Mouse (Mus musculus): ENCODE results near the gene D430041D05Rik. TPM values are rescaled to one million over a fixed set of nuclear protein-coding genes. Genes with fewer than 3 reads are reported as not detected.

Gene D430041D05Rik
- polyA plus RNA-seq, 1 experiment from 2014 or later: 17.3 TPM

DNA sequence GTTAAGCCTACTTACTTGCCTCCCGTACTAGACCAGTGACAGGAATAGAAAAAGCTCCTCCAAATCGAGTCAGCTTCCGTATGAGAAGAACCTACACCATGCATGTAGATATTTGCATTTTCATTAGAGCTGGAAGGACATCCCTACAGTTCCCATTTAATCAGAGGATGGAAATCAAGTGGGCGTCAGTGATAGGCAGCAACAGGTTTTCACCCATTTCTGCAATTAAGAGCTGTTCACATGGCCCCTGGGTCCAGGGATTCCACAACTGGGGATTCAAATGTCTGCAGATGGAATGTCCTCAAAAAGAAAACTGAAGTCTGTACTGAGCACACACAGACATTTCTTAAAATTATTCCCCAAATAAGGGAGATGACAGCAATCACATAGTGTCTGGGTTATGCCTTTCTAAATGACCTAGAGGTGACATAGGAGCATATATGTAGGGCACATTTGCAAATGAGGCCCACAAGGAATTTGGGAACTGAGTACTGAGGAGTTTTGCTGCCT, 246.8 kb downstream of the D430041D05Rik start:
- no peak overlapping the region for H3K4me2 ChIP-seq (ENCODE audit: low read depth, low read length)
- no peaks in the 10 kb centered on the region for H3K27me3 ChIP-seq (ENCODE audit: control insufficient read depth, insufficient read depth, low read length)
- H3K27ac ChIP-seq (ENCODE audit: low read depth, low read length): no peak overlapping the region
- ATAC-seq (ENCODE audit: low read depth): no peak
- no peak overlapping the region for H3K9ac ChIP-seq (replicated peaks; ENCODE audit: low read depth, low read length)
- 0 out of 2 replicates have a peak, but pooled peaks cover 5% of the 10 kb centered on the region for H3K36me3 ChIP-seq (ENCODE audit: control insufficient read depth, insufficient read depth, low read length)
- H3K4me3 ChIP-seq (ENCODE audit: low read depth, low read length): no peak overlapping the region
- no peaks in the 10 kb centered on the region for H3K9me3 ChIP-seq (ENCODE audit: control insufficient read depth, low read length)
- WGBS: 90% methylated on average over 4 of the region's 4 CpGs
- H3K4me1 ChIP-seq (ENCODE audit: control insufficient read depth, insufficient read depth, low read length): no peaks in the 10 kb centered on the region

- H3K4me1 ChIP-seq (ENCODE audit: control insufficient read depth, insufficient read depth, low read length): no peaks in the 10 kb centered on the region
- 83% methylated on average over 7 of the region's 7 CpGs for WGBS
- H3K9me3 ChIP-seq (ENCODE audit: control insufficient read depth, low read length): no peaks in the 10 kb centered on the region
- 0 out of 2 replicates have a peak, but pooled peaks cover 5% of the 10 kb centered on the region for H3K36me3 ChIP-seq (ENCODE audit: control insufficient read depth, insufficient read depth, low read length)
- H3K27me3 ChIP-seq (ENCODE audit: control insufficient read depth, insufficient read depth, low read length): no peaks in the 10 kb centered on the region
- H3K4me3 ChIP-seq (ENCODE audit: low read depth, low read length): no peak overlapping the region
- H3K4me2 ChIP-seq (ENCODE audit: low read depth, low read length): no peak overlapping the region
- no peak for ATAC-seq (ENCODE audit: low read depth)
- H3K9ac ChIP-seq (replicated peaks; ENCODE audit: low read depth, low read length): no peak overlapping the region
- no peak overlapping the region for H3K27ac ChIP-seq (ENCODE audit: low read depth, low read length)
Measured at GRCm38 (mm10) chr2:104163418-104163817, 247.4 kb downstream of the D430041D05Rik start.

DNA sequence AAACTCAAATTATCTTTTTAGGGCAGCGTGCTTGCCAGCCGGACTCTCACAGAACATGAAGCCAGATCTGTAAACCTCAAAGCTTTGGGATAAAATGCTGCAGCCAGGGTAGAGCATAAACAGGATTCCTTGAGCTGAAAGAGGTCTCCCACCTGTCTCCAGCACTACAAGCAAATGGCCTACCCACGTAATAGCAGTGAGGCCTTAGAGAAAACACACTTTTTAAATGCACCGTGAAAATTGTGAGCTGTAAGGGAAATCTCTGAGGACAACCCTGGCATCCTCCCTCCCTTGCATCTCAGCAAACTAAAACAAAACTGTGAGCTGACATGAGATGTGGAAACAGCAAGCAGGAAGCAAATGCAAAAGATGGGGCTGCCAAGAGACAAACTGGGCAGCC, 253.0 kb downstream of the D430041D05Rik start:
- ATAC-seq (ENCODE audit: low read depth): no peak
- Histone ChIP-seq H3K27ac (ENCODE audit: low read depth, low read length) (no peak overlapping the region), H3K36me3 (ENCODE audit: control insufficient read depth, insufficient read depth, low read length) (no peaks in the 10 kb centered on the region; the same call in 1 of the 2 replicates), H3K27me3 (ENCODE audit: control insufficient read depth, insufficient read depth, low read length) (no peaks in the 10 kb centered on the region), H3K9me3 (ENCODE audit: control insufficient read depth, low read length) (no peaks in the 10 kb centered on the region), H3K9ac (replicated peaks; ENCODE audit: low read depth, low read length) (no peak overlapping the region), H3K4me3 (ENCODE audit: low read depth, low read length) (no peak overlapping the region), H3K4me2 (ENCODE audit: low read depth, low read length) (no peak overlapping the region), H3K4me1 (ENCODE audit: control insufficient read depth, insufficient read depth, low read length) (no peaks in the 10 kb centered on the region)
- 79% methylated on average over 4 of the region's 4 CpGs for WGBS

GRCm38 (mm10) chr2:104153876-104154275, 256.9 kb downstream of the D430041D05Rik start:
- WGBS: 87% methylated on average over 3 of the region's 3 CpGs
- Histone ChIP-seq H3K27me3 (ENCODE audit: control insufficient read depth, insufficient read depth, low read length) (no peaks in the 10 kb centered on the region), H3K4me1 (ENCODE audit: control insufficient read depth, insufficient read depth, low read length) (no peaks in the 10 kb centered on the region), H3K4me2 (ENCODE audit: low read depth, low read length) (no peak overlapping the region), H3K4me3 (ENCODE audit: low read depth, low read length) (no peak overlapping the region), H3K27ac (ENCODE audit: low read depth, low read length) (no peak overlapping the region), H3K9ac (replicated peaks; ENCODE audit: low read depth, low read length) (no peak overlapping the region), H3K9me3 (ENCODE audit: control insufficient read depth, low read length) (no peaks in the 10 kb centered on the region), H3K36me3 (ENCODE audit: control insufficient read depth, insufficient read depth, low read length) (peaks cover 8% of the 10 kb centered on the region; the same call in 1 of the 2 replicates)
- no peak for ATAC-seq (ENCODE audit: low read depth)

GRCm38 (mm10) chr2:104153345-104153744, 257.5 kb downstream of the D430041D05Rik start:
- Histone ChIP-seq H3K4me3 (ENCODE audit: low read depth, low read length) (no peak overlapping the region), H3K4me1 (ENCODE audit: control insufficient read depth, insufficient read depth, low read length) (no peaks in the 10 kb centered on the region), H3K27me3 (ENCODE audit: control insufficient read depth, insufficient read depth, low read length) (no peaks in the 10 kb centered on the region), H3K27ac (ENCODE audit: low read depth, low read length) (no peak overlapping the region), H3K9me3 (ENCODE audit: control insufficient read depth, low read length) (no peaks in the 10 kb centered on the region), H3K36me3 (ENCODE audit: control insufficient read depth, insufficient read depth, low read length) (peaks cover 8% of the 10 kb centered on the region; the same call in 1 of the 2 replicates), H3K9ac (replicated peaks; ENCODE audit: low read depth, low read length) (no peak overlapping the region), H3K4me2 (ENCODE audit: low read depth, low read length) (no peak overlapping the region)
- ATAC-seq (ENCODE audit: low read depth): no peak
- 96% methylated on average over 4 of the region's 4 CpGs for WGBS

DNA sequence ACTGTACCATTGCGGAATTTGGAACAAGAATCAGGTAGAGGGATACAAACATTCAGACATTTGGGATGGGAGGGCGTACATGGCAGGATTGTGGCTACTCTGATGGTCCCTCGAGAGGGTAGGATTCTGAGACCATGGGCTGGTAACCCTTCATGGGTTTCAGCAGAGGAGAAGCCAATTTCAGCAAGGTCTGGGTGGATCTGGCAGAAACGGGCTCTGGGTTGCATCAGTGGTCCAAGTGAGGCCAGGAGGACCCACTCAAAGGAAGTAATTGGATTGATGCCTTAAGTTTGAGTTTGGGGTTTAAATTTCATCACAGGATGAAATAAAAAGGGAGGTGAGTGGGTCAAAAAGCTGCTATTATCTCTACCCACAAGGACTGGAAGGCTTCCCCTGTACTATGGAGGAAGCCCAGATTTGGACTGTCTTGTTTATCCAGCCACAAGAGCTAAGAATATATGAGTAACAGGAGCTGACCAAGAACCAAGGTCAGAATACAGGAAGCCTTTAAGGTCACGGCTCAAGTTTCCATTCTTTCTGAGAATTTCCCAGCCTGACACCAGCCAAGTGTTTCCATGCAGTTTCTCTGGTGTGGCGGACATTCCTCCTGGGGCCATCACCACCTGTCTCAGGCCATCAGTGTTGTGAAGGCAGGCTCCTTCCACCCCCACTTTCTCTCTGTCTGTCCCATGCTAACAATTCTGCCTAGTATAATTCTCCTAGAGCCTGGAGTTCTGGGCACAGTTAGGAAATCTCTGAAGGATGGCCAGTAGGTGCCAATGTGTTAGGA, 260.0 kb downstream of the D430041D05Rik start:
- H3K27me3 ChIP-seq (ENCODE audit: control insufficient read depth, insufficient read depth, low read length): no peaks in the 10 kb centered on the region
- WGBS: 89% methylated on average over 6 of the region's 6 CpGs
- no peak overlapping the region for H3K27ac ChIP-seq (ENCODE audit: low read depth, low read length)
- no peaks in the 10 kb centered on the region for H3K9me3 ChIP-seq (ENCODE audit: control insufficient read depth, low read length)
- peaks cover 8% of the 10 kb centered on the region; the same call in 1 of the 2 replicates for H3K36me3 ChIP-seq (ENCODE audit: control insufficient read depth, insufficient read depth, low read length)
- no peak overlapping the region for H3K4me2 ChIP-seq (ENCODE audit: low read depth, low read length)
- no peaks in the 10 kb centered on the region for H3K4me1 ChIP-seq (ENCODE audit: control insufficient read depth, insufficient read depth, low read length)
- H3K4me3 ChIP-seq (ENCODE audit: low read depth, low read length): no peak overlapping the region
- no peak for ATAC-seq (ENCODE audit: low read depth)
- no peak overlapping the region for H3K9ac ChIP-seq (replicated peaks; ENCODE audit: low read depth, low read length)

- WGBS: 60% methylated on average over 4 of the region's 4 CpGs
- H3K4me3 ChIP-seq (ENCODE audit: low read depth, low read length): no peak overlapping the region
Measured at GRCm38 (mm10) chr2:104147910-104148561, 262.8 kb downstream of the D430041D05Rik start.

DNA sequence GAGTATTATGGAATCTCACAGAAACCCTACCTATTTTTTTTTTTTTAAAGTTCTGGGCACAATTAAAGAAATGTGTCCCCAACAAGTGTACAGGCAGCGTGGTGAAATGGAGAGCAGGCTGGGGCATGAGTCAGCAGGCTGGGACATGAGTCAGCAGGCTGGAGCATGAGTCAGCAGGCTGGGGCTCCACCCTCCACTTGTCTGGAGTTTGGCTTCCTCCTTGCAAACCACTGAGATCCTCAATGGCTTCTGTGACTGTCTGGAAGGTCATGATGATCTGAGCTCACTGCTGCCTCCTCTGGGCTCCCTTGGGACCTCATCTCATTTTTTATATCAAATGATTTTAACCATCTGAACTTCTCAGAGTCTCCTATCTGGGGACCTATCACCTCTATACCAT, 264.8 kb downstream of the D430041D05Rik start:
- H3K9ac ChIP-seq (replicated peaks; ENCODE audit: low read depth, low read length): no peak overlapping the region
- no peaks in the 10 kb centered on the region for H3K9me3 ChIP-seq (ENCODE audit: control insufficient read depth, low read length)
- no peak for ATAC-seq (ENCODE audit: low read depth)
- H3K4me1 ChIP-seq (ENCODE audit: control insufficient read depth, insufficient read depth, low read length): no peaks in the 10 kb centered on the region
- WGBS: 82% methylated on average over 1 of the region's 1 CpGs
- H3K4me2 ChIP-seq (ENCODE audit: low read depth, low read length): no peak overlapping the region
- H3K4me3 ChIP-seq (ENCODE audit: low read depth, low read length): no peak overlapping the region
- no peaks in the 10 kb centered on the region for H3K27me3 ChIP-seq (ENCODE audit: control insufficient read depth, insufficient read depth, low read length)
- no peak overlapping the region for H3K27ac ChIP-seq (ENCODE audit: low read depth, low read length)
- no peaks in the 10 kb centered on the region for H3K36me3 ChIP-seq (ENCODE audit: control insufficient read depth, insufficient read depth, low read length)

More at GRCm38 (mm10) chr2:104147910-104148561, 262.8 kb downstream of the D430041D05Rik start:
- Histone ChIP-seq H3K4me2 (ENCODE audit: low read depth, low read length) (no peak overlapping the region), H3K4me1 (ENCODE audit: control insufficient read depth, insufficient read depth, low read length) (no peaks in the 10 kb centered on the region), H3K36me3 (ENCODE audit: control insufficient read depth, insufficient read depth, low read length) (peaks cover 8% of the 10 kb centered on the region; the same call in 1 of the 2 replicates), H3K27ac (ENCODE audit: low read depth, low read length) (no peak overlapping the region), H3K9ac (replicated peaks; ENCODE audit: low read depth, low read length) (no peak overlapping the region), H3K27me3 (ENCODE audit: control insufficient read depth, insufficient read depth, low read length) (no peaks in the 10 kb centered on the region), H3K9me3 (ENCODE audit: control insufficient read depth, low read length) (no peaks in the 10 kb centered on the region)
- ATAC-seq (ENCODE audit: low read depth): no peak

- H3K9ac ChIP-seq (replicated peaks; ENCODE audit: low read depth, low read length): no peak overlapping the region
- H3K4me3 ChIP-seq (ENCODE audit: low read depth, low read length): no peak overlapping the region
- H3K36me3 ChIP-seq (ENCODE audit: control insufficient read depth, insufficient read depth, low read length): no peaks in the 10 kb centered on the region
- no peaks in the 10 kb centered on the region for H3K9me3 ChIP-seq (ENCODE audit: control insufficient read depth, low read length)
- H3K4me1 ChIP-seq (ENCODE audit: control insufficient read depth, insufficient read depth, low read length): no peaks in the 10 kb centered on the region
- no peak for ATAC-seq (ENCODE audit: low read depth)
- no peak overlapping the region for H3K27ac ChIP-seq (ENCODE audit: low read depth, low read length)
- H3K27me3 ChIP-seq (ENCODE audit: control insufficient read depth, insufficient read depth, low read length): no peaks in the 10 kb centered on the region
- H3K4me2 ChIP-seq (ENCODE audit: low read depth, low read length): no peak overlapping the region
- 87% methylated on average over 12 of the region's 12 CpGs for WGBS
Measured at GRCm38 (mm10) chr2:104144004-104144403, 266.8 kb downstream of the D430041D05Rik start.
